Mouse (Mus musculus) erythroblast, embryonic 14.5 days (primary cell): ENCODE data around the gene Slc4a8. TPM values are rescaled to one million over a fixed set of nuclear protein-coding genes. Genes with fewer than 3 reads are reported as not detected.

Experiments used
- H3K27me3 ChIP-seq: 2 replicates; pipeline ENCODE4 v1.6.1; 2012; ENCODE audit warnings: inconsistent platforms; ENCODE audit not compliant: control insufficient read depth
- H3K36me3 ChIP-seq: 2 replicates; pipeline ENCODE4 v1.6.1; 2012; ENCODE audit warnings: mild to moderate bottlenecking, inconsistent platforms; ENCODE audit not compliant: control insufficient read depth
- H3K4me1 ChIP-seq: 2 replicates; pipeline ENCODE4 v1.6.1; 2012; ENCODE audit warnings: inconsistent platforms; ENCODE audit not compliant: control insufficient read depth
- H3K4me3 ChIP-seq: replicated peaks from 2 replicates; pipeline ENCODE3; 2012; ENCODE audit warnings: moderate library complexity, mild to moderate bottlenecking, inconsistent platforms
- H3K9me3 ChIP-seq: 2 replicates; pipeline ENCODE4 v1.6.1; 2012; ENCODE audit warnings: low read length, inconsistent platforms, mixed read lengths; ENCODE audit not compliant: control insufficient read depth
- GATA1 ChIP-seq: IDR thresholded peaks from 2 replicates; pipeline ENCODE4 v1.6.1; 2012; ENCODE audit warnings: low read length, inconsistent platforms, mixed read lengths
- TAL1 ChIP-seq: IDR thresholded peaks from 3 replicates; pipeline ENCODE4 v1.6.1; 2012; ENCODE audit warnings: low read length, inconsistent platforms, mixed read lengths
- polyA plus RNA-seq: library from polyadenylated mRNA; stranded (reverse); fragments of >175 nt; gene quantifications from 2 replicates; pipeline ENCODE4 v1.2.3, GENCODE M21; 2012

The Slc4a8 gene
- polyA plus RNA-seq, 1 experiment, result 0.09 TPM

DNA sequence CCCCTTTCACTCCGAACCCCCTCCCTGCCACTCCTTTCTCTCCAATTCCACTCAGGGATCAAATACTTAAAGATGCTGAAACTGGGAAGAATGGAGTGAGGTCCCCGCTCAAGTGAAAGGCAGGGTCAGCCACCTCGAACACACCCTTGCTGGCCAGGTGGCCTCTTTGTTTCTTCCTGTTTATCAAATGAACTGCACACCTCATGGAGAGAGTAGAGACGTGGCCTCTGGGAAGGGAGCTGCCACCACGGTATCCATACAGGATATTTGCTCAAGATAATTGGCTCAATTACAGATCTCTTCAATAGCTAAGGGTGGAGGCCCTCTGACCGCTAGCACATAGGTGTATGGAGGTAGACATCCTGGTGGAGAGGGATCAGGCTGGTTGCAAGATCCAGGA, 39.0 kb upstream of the Slc4a8 start:
- TF ChIP-seq GATA1 (no peak), TAL1 (no peak)
- Histone ChIP-seq H3K4me3 (no peak overlapping the region), H3K36me3 (no peaks in the 10 kb centered on the region), H3K9me3 (peaks cover 4% of the 10 kb centered on the region), H3K27me3 (peaks cover 40% of the 10 kb centered on the region), H3K4me1 (no peaks in the 10 kb centered on the region)

DNA sequence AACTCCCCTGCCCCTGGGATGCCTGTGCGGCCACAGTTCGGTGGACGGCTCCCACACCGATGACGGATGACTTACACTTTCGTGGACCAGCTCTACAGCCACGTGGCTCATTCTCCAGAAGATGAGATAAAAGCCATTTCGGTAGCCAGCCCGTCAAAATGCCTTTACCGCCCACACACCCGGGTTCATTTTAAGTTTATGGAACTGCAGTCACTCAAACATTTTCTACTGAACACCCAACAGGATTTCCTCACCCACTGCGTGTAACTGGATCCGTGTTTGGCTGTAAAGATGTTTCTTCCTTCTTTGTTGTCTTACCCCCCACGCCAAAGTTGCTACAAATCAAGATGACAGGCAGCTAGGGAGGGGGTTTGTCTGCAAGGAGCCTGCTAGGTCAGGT, 38.0 kb upstream of the Slc4a8 start:
- no peak for TF ChIP-seq GATA1
- TF ChIP-seq TAL1, result no peak
- Histone ChIP-seq H3K4me3 (no peak overlapping the region), H3K27me3 (peaks cover 49% of the 10 kb centered on the region), H3K4me1 (peaks cover under 1% of the 10 kb centered on the region), H3K36me3 (no peaks in the 10 kb centered on the region), H3K9me3 (peaks cover 1% of the 10 kb centered on the region)

GRCm38 (mm10) chr15:100726721-100727120, 34.8 kb upstream of the Slc4a8 start:
- no peak for TF ChIP-seq TAL1
- no peak for TF ChIP-seq GATA1
- Histone ChIP-seq H3K27me3 (peaks cover 81% of the 10 kb centered on the region), H3K4me3 (no peak overlapping the region), H3K9me3 (peaks cover 10% of the 10 kb centered on the region), H3K4me1 (peaks cover 16% of the 10 kb centered on the region), H3K36me3 (no peaks in the 10 kb centered on the region)

DNA sequence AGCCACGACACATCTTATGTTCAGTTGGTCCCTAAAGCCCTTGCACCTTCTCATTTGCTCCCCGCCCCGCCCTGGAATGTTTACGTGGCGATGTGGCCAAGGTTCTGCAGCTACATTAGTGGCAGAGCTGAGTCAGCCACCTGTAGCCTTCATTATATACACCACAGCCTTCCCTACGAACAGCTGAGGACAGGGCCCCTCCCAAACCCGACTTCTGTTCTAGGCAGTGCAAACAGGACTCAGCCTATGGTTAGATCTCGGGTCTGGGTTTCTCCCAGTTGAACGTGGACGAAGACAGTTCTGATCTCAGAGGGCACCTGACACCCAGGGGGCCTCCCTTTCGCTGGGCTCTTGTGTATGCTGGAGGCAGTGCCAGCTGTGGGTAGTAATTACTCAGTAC, 33.7 kb upstream of the Slc4a8 start:
- Histone ChIP-seq H3K4me1 (peaks cover 17% of the 10 kb centered on the region), H3K4me3 (no peak overlapping the region), H3K36me3 (no peaks in the 10 kb centered on the region), H3K9me3 (peaks cover 10% of the 10 kb centered on the region), H3K27me3 (peaks cover 90% of the 10 kb centered on the region)
- no peak for TF ChIP-seq TAL1
- no peak for TF ChIP-seq GATA1

GRCm38 (mm10) chr15:100728586-100728985, 33.0 kb upstream of the Slc4a8 start:
- H3K27me3 ChIP-seq, result peaks cover 86% of the 10 kb centered on the region
- peaks cover 10% of the 10 kb centered on the region for H3K9me3 ChIP-seq
- H3K4me3 ChIP-seq, result peak overlapping the region; percentile 34
- no peaks in the 10 kb centered on the region for H3K36me3 ChIP-seq
- TF ChIP-seq GATA1 (no peak), TAL1 (no peak)
- H3K4me1 ChIP-seq, result peaks cover 17% of the 10 kb centered on the region

GRCm38 (mm10) chr15:100729281-100729985, 32.1 kb upstream of the Slc4a8 start, which contains the start of gene Galnt6:
Gene Galnt6 (minus strand): TSS chr15:100729376.
- Histone ChIP-seq H3K36me3 (no peaks in the 10 kb centered on the region), H3K9me3 (peaks cover 10% of the 10 kb centered on the region), H3K27me3 (peaks cover 80% of the 10 kb centered on the region), H3K4me1 (peaks cover 24% of the 10 kb centered on the region), H3K4me3 (peak within 1 kb of the TSS; percentile 34)
- no peak for TF ChIP-seq GATA1
- no peak for TF ChIP-seq TAL1

DNA sequence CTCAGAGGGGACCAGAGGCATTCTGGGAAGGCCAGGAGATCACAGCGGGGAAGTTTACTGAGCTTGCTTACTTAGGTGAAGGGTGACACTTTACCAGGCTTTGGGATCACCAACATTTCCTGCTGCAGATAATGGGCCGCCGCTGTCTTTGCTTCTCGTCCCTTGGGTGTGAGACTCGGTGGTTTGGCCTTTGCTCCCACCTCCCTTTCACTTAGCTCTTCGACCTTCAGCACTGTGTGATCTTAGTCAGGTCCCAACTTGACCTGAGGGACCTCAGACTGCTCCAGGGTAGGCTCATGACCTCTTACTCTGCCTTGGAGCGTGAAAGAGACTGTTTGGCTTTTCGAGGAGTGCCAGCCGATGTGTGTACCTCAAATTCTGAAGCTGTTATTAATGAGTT, 30.5 kb upstream of the Slc4a8 start:
- no peak for TF ChIP-seq GATA1
- TF ChIP-seq TAL1, result no peak
- peaks cover 10% of the 10 kb centered on the region for H3K9me3 ChIP-seq
- H3K4me1 ChIP-seq, result peaks cover 35% of the 10 kb centered on the region
- H3K27me3 ChIP-seq, result peaks cover 70% of the 10 kb centered on the region
- no peaks in the 10 kb centered on the region for H3K36me3 ChIP-seq
- no peak overlapping the region for H3K4me3 ChIP-seq

- TF ChIP-seq TAL1 (no peak), GATA1 (no peak)
- H3K4me3 ChIP-seq, result no peak overlapping the region
- peaks cover 57% of the 10 kb centered on the region for H3K27me3 ChIP-seq
- H3K9me3 ChIP-seq, result peaks cover 10% of the 10 kb centered on the region
- H3K4me1 ChIP-seq, result peaks cover 46% of the 10 kb centered on the region
- H3K36me3 ChIP-seq, result no peaks in the 10 kb centered on the region
These were observed 29.0 kb upstream of the Slc4a8 start for GRCm38 (mm10) chr15:100732580-100732979.

DNA sequence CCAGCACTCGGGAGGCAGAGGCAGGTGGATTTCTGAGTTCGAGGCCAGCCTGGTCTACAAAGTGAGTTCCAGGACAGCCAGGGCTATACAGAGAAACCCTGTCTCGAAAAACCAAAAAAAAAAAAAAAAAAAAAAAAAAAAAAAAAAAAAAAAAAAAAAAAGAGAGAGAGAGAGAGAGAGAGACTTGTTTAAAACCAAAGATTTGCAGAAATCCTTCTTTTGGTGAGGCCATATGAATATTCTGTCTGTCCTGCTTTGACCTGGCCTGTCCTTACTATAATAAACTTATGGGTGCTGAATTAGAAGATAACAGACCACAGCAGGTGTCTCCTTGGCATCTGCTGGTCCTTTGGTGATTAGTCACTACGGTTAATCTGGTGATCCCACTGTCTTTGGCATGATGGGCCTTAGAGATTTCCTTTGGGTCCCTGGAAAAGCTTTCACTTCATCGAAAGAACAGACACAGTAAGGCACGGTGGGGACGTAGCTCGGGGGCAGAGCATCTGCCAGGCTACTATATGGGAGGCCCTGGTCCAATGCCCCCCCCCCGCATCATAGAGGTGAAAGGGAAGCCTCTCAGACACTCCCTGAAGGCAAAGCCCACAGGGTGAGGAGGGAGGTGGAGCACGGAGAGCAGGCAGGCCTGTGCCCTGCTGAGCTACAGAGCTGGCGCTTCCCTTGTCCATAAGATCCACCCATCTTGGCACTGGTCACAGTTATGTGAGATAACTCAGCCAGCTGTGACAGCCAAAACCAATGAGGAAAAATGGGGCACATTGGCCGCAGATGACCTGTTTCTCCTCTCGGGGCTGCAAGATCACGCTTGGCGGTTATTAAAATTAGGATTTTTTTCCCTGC, 26.2 kb upstream of the Slc4a8 start:
- Histone ChIP-seq H3K36me3 (no peaks in the 10 kb centered on the region), H3K4me3 (no peak overlapping the region), H3K4me1 (peaks cover 55% of the 10 kb centered on the region), H3K9me3 (no peaks in the 10 kb centered on the region), H3K27me3 (peaks cover 29% of the 10 kb centered on the region)
- TF ChIP-seq GATA1 (no peak), TAL1 (peak; percentile 41; the same call in 2 of the 3 replicates)
